Mouse (Mus musculus) heart, adult 9 months (tissue): ENCODE data around the gene Psmc2.

Experiments used
- DNase-seq, 2 experiments: peaks; one replicate each; pipeline ENCODE4 v3.0.0; 2022; ENCODE audit warnings: low spot score in 2 of 2

The Psmc2 gene

GRCm38 (mm10) chr5:21804837-21805236 is 19.8 kb downstream of the Psmc2 start:
- no peak for DNase-seq

- DNase-seq: no peak
These were observed 25.8 kb downstream of the Psmc2 start for GRCm38 (mm10) chr5:21810924-21811323.

GRCm38 (mm10) chr5:21813994-21814393 is 28.9 kb downstream of the Psmc2 start:
- DNase-seq: no peak

- DNase-seq: no peak
These were observed 41.3 kb downstream of the Psmc2 start for GRCm38 (mm10) chr5:21826370-21826769.

GRCm38 (mm10) chr5:21827643-21828042 is 42.6 kb downstream of the Psmc2 start:
- DNase-seq: no peak

GRCm38 (mm10) chr5:21828855-21829254 is 43.8 kb downstream of the Psmc2 start:
- DNase-seq: no peak

GRCm38 (mm10) chr5:21831761-21832160 is 46.7 kb downstream of the Psmc2 start:
- DNase-seq: no peak

GRCm38 (mm10) chr5:21844676-21845075 is 59.6 kb downstream of the Psmc2 start:
- DNase-seq: no peak

- DNase-seq: no peak
These were observed 61.7 kb downstream of the Psmc2 start for GRCm38 (mm10) chr5:21846616-21847290.

- DNase-seq: no peak
These were observed 62.4 kb downstream of the Psmc2 start for GRCm38 (mm10) chr5:21847438-21847837.

- DNase-seq: no peak
These were observed 66.7 kb downstream of the Psmc2 start for GRCm38 (mm10) chr5:21851679-21852340.
